Mouse (Mus musculus) cerebellum, postnatal 36 days (tissue): ENCODE measurements at regions not wholly inside any gene's neighbourhood (a gene's known extent, or its start where the extent isn't known, plus 50 kb on each side); places are given as distances from the start of the nearest gene placed in this dataset.
A peak's percentile ranks its signal among the peaks of the same experiment; 100 is the strongest.

Experiments
- DNase-seq, 2 experiments: peaks; one replicate each; pipeline ENCODE4 v3.0.0; 2021 to 2022; ENCODE audit warnings: mixed read lengths in 2 of 2

DNA sequence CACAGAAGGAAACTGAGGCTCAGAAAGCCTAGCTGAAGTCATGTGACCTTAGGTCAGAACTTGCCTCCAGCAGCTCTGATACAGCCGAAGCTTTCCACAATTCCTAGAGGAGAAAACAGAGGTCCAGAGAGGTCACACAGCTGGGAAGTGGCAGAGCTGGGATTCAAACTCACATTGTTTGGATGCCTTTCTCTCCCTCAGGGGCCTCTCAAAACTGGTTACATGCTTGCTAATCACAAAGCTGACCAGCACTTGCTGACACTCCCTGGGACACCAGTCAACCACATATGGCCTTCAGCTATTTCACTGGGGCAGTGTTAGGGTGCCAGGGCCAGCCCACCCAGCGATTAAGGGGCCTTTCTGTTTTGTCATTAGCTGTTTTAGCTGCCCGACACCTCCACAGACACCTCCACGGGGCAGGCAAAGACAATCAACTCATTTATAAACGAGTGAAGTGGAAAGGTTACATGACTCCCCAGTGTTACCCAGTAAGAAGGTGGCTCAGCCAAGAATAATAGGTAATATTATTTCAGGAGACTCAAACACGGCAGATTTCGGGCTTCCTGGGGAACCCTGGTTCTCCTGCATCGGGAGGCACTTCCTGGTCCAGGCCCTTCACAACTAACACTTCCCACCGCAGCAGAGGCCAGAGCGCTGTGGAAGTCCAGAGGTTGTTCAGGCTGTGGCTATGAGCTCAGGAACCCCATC, 71.4 kb downstream of the 2410131K14Rik start:
- DNase-seq, result no peak

DNA sequence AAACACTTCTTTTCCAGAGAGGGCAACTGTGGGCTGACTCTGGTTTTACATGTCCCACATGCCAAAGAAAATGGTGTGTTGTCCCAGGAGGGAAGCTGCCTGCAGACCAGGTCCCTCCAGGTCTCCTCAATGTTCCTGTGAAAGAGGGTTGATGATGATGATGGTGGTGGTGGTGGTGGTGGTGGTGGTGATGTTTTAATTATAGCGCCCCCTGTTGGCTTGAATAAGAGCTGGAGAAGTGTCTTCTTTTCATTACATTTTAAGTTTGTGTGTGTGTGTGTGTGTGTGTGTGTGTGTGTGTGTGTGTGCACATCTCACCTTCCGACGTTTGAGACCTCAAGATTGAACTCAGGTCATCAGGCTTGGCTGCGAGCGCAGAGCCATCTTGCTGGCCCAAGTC, 73.0 kb downstream of the 2410131K14Rik start:
- DNase-seq, result no peak

DNA sequence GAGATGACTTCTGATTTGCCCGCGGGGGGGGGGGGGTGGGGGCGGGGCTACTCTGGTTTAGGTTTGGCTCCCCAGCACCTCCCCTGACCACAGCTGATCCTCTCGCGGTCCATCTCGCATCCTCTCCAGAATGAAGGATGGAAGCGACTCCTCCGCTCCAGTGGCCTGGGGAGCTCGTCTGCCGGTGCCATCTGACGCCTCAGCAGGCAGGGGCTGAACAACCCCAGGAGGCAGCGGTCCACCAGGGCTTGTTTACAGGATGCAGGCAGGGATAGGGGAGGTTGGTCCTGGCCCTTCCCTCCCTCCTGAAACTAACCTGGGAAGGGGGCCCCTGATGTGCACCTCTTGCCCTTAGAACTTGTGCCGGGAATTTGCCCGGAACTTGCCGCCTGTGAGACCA, 73.9 kb downstream of the 2410131K14Rik start:
- DNase-seq, result peak; percentile 27 to 37

DNA sequence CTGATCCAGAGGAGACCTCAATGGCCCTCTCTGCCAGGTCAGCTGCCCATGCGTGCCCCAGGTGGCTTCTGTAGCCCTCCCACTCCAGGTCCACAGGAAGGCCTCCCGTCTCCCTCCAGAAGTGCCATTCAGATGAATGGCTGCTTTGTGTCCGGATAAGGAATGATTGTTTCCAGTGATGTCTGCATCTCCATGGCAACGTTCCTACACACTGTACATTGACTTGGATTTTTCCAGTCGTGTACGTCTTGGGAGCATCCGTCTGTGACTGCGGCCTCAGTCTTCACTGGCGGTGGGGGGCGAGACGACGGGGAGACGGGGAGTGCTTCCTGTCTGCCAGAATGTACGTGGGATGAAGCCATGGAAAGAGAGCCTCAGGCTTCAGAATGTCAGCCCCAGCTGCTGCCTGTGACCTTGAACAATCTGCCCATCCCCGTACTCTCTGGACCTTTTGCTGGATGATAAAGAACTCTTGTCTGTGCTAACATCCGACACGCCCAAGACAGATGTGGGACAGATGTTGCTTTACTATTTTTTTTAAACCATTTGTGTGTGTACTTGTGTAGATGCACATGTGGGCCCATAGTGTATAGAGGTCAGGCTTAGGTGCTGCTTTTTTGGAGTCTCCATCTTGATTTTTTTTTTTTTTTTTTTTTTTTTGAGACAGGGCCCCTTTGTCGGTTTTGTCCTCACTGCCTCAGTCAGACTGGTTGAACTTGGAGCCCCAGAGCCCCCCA, 76.9 kb downstream of the 2410131K14Rik start:
- DNase-seq, result no peak

DNA sequence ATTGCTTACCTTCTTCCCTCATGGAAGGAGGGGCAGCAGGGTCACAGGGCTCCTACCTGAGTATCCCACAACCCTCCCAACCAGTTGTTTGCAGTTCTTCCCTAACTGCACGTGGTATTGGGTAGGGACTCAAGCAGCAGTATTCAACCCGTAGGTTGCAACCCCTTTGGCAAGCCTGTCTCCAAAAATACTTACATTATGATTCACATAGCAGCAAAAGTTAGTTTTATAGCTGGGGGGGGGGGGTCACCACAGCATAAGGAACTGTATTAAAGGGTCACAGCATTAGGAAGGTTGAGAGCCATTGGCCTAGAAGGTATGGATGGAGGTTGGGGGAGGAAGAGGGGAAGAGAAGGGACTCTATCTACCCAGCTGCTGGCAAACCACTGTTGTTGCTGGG, 78.1 kb downstream of the 2410131K14Rik start:
- DNase-seq, result no peak

DNA sequence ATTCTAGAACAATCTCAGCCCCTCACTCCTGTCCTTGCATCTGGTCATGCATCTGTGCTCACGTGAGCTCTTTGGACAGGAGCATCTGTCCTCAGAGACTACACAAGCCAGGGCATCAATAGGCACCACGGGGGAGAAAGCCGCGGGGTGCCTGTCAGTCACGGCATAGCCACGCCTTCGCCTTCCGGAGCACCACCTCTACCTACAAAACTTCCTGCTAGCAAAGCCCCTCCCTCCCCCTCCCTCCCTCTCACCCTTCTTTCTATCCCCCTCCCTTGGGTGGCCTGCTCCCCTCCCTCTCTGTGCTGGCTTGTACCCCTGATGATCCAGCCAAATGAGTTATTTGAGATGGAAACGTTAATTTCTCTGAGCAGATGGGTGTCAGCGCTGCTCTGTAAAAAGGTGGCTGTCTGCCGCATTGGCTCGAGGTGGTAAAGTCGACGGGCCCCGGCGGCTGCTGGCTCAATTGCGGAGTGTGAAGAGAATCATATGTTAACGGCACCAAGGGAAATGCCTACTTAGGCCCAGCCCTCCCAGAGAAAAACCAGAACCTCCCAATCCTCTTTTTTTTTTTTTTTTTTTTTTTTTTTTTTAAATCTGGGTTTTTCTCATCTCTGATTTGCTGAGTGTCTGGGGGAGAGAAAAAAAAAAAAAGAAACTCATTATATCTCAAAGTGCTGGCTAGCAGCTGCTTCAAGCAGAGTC, 82.0 kb downstream of the 2410131K14Rik start:
- DNase-seq, result peak; percentile 38 to 57

DNA sequence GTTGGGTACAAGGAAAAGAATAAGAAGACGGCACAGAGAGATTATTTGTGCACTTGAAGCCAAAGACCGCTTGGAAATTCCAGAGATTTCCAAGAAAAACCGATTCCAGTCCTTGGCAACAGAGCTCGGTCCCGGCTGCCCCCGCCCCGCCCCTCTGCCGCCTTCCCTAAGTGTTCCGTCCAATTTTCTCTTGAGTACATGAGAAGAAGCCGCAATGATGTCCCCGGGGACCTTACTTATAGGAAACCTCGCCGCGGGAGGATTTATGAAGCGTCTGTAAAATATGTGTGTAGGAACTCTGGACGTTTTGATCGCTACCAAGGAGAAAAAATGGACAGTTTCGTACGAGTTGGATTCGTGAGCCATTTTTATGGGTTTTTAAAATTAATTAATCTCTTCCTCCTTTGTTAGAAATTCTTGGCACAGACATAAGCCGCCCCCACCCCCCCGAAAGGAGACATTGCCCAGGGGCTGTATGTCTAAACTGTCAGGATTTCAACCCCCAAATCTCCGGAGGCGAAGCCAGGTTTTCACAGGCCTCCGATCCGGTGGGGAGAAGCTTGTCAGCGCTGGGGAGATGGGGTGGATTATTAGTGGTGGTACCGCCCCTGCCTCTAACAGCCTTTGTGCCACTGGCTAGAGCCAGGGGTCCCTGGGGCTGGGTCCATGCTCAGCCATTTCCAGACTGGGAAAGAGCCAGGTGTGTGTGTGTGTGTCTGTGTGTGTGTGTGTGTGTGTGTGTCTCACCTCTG, 83.1 kb downstream of the 2410131K14Rik start:
- no peak for DNase-seq

DNA sequence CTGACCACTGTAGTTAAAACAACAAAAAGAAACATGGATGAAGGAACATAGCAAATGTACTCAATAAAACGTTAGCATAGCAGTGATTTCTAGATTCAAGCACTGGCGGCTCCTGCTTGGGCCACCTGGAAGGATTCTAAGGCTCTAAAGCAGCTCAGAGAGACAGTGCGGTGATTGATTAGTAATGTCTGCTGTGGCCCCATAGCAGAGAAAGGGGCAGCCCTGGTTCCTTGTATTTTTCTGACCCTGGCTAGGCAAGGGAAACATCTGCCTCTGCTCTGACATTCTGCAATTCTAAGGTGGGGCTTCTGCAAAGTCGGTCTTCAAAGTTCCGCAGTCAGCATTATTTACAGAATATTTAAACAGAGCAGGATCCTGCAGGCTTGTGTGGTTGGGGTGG, 84.1 kb downstream of the 2410131K14Rik start:
- no peak for DNase-seq

DNA sequence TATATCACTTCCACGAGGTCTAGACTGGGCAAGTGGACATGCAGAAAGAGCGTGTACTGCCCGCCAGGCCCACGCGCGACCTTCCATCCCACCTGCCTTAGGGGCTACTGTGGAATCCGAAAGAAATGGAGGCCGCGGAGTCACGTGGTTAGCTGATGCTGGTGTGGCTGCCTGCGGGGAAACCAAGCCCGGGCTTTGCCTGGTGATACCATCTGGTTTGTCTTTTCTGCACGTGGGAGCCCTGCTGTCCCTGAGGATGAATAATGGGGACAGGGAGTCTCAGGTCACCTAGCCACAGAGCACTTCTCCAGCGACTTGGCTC, 86.2 kb downstream of the 2410131K14Rik start:
- no peak for DNase-seq

DNA sequence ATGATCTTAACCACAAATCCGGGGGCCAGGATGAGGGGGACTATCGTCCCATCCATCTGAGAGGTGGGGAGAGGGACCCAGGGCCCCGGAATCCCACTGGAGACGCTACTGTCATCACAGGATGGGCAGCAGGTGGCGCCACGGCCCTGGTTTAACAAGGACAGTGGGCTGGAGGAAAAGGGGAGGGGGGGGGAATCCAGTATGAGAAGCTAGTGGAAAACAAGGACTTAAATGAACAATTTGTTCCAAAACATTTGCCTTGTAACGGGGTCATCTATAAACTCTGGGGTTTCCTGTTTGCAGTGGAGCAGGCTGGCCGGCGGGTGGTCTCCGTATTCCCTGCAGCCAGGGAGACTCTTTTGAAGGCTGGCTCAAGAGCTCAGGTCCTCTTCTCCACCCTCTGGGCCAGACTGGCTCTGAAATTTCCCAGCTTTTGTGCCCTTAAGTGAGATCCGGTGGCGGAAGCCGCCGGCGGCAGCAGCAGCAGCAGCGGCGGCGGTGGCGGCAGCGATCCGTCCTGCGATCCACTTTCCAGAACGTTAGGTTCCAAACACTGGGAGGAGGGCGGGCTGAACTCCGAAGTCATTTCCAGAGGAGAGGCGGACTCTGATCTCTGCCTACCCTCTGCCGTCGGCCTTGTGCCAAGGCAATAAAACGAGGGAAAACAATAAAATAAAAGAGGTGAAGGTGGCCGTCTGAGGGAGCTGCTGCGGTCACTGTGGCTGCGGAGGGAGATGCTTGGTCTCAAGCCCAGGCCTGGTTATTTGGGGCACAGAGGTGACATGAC, 86.8 kb downstream of the 2410131K14Rik start:
- peak; percentile 78 to 80 for DNase-seq

DNA sequence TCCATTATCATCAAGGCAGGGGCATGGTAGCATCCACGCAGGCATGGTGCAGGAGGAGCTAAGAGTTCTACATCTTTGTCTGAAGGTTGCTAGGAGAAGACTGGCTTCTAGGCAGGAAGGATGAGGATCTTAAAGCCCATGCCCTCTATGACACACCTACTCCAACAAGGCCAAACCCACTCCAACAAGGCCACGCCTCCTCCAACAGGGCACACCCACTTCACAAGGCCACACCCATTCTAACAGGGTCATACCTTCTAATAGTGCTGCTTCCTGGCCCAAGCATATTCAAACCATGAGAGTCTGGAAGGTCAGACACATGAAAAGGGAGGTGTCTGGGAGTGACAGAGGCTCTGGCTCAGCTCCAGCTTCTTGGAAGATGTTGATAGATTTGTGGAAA, 89.0 kb downstream of the 2410131K14Rik start:
- DNase-seq, result no peak

DNA sequence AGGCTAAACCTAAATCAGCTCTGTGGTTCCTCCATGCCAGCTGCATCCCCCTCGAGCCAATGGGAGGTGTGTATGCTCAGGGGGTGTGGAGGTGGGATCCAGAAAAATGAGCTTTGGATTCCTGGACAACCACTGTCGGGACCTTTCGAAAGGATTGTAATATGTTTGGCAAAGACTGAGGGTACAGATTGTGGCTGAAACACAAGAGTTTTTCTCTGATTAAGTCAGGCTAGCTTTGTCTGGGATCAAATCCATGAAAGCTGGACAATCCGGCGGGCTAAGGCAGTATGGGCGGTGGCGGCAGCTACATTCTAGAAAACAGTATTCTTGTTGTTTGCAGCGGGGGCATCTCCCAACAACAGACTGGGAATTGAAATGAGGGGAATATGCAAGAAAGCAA, 93.2 kb downstream of the 2410131K14Rik start:
- no peak for DNase-seq

DNA sequence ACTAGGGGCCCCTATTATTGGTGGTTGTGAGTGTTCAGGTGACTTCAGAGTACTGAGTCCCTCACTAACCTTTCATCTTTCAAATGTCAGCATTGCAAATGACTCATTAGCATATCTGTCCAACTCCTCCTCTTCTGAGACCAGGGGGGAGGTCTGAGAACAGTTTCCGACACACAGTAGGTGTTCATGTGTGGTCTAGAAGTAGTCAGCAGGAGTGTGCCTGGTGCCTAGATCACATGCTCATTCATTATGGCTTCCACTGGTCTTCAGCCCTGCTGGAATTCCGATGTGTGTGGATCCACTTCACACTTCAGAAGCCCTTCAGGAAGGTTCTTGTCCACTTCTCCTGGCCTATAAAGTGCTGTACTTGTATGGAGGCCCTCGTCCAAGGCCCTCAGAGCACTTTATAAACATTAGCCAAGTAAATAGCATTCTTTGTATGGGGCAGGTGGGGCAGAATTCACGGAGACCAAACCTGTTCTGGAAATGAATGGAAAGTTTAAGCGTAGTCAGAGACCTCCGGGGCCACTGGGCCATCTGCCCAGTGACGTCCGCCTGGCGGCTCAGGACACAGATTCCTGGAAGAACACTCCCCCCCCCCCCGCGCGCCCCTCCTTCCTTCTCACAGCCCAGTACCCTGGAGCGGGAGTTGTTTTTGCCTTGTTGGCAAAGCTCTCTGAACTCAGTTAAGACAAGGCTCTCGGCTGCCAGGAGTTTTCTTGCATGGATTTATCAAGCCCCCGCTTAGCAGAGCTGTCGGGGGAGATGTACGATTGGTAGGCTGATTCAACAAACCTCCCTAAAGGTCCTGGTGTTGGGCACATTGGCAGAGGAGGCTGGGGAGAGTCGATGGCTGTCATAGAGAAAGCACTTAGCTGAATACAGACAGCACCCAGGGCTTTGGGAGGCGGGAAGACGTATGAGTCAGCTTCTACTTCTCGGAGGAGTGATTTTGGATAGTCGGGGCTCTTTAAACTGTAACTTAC, 94.9 kb downstream of the 2410131K14Rik start:
- no peak for DNase-seq

DNA sequence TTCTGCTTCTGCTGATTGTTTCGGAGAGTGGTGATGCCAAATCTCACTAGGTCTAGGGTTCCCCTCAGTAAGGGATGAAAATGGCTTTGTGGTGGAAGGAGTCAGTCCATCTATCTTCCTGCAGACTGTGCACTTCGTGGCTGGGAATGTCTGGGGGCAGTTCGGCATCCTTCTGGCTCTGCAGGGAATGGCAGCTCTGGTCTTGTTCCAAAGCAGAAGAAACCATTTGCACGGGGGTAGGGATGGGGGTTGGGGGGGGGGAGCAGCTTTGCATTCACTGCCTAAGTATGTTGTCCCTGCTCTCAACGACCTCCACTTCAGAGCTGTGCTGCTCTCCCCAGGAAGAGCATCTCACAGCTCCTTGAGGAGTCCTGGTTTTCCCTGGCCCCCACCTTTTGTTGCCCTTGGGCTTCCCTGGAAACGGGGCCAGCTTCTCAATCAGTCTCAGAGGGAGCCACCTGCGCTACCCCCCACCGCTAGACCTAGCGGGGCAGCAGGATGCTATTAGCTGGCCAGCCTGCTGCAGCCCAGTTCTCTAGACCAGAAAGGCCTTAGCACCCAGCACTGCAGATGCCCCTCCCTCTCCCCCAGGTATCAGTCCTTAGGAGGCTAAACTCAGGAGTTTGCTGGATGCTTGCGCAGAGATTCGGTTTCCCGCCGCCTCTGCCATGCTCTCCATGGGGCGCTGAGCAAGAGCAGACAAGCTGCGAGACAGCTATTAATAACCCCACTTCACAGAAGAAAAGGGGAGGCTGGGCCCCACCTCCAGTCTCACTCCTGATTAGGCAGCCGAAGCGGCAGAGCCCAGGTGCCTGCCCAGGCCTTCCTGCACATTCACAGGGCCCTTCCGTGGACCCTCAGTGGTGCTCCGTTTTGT, 98.7 kb downstream of the 2410131K14Rik start:
- DNase-seq, result peak; percentile 25 to 30

DNA sequence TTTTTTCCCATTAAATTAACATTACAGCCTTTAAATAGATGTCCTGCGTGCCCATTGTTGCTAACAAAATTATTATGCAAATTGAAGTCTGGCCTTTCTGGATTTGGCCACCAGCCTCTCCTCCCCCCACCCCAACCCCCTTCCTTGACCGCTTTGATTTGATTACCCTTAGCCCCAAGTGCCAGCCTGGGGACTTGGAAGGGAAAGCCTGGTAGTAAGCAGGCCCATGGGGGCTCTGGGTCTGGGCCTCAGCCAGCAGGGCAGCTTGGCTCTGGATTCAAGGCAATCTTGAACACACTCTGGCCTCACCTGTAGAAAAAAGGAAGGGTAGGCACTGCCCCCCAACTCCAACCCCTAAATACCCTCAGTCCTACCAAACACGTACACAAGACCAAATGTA, 100.2 kb downstream of the 2410131K14Rik start:
- DNase-seq, result no peak

DNA sequence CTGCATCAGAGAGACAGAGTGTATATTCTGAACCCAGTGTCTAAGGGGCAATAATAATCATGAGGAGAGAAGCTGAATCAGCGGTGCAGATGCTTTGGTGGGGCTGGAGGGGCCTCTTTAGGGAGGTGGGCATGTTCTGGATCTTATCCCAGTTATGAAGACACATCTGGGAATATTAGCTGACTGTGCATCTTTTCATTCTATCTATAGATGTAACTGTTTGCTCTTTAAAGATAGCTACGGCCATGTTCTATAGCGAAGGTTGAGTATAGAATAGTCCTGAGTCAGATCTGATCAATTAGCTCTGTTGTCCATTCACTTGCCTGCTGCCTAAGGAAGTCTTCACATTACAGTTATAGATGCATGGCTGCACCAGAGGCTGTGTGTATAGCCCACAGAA, 104.0 kb downstream of the 2410131K14Rik start:
- DNase-seq, result no peak

DNA sequence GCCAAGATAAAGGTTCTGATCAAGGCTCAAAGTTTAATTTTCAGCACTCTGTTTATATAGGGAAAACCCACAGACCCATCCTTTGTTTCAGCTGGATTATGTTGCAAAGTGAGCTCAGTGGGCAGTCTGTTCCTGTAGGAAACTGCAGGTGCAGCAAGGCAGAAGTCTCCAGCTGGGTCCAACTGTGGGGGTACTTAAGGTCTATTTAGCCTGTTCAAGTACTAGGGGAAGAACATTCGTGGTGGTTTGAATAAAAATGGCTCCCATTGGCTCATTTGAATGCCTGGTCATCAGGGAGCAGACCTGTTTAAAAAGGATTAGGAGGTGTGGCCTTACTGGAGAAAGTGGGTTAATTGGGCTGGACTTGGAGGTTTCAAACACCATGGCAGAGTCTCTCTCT, 106.3 kb downstream of the 2410131K14Rik start:
- DNase-seq, result no peak

DNA sequence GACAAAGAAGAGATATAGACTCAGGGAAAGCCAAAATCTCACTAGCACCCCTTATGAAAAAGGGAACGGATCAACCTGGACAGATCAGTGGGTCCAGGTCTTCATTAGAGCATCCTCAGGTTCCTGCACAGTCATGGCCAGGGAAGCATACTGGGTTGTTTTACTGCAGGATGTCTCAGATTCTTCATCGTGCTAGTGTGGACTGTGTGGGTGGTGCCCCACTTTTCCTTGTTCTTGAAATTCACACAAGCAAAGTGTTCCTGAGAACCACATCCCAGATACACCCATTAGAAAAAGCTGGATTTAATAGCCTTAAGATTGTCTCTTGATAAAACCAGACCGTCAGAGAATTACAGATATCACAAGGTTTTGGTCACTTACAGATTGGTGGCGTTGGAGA, 107.1 kb downstream of the 2410131K14Rik start:
- no peak for DNase-seq

DNA sequence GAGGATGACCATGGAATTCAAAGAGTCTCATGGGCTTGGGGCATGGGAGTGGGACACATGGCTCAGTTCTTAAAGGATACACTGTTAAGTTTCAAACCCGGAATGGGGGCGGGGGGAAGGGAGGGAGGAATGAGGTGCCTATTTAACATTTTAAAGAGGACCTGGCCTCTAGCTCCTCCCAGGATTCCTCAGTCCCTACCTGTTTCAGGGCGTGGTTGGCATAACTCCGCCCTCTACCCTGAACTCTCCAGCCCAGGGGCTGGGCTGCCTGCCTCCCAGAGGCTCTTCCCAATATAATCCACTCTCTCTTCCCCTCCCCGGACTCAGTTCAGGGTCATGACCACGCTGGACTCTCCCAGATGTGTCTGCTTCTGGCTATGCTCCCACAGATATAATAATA, 108.0 kb downstream of the 2410131K14Rik start:
- DNase-seq, result no peak

DNA sequence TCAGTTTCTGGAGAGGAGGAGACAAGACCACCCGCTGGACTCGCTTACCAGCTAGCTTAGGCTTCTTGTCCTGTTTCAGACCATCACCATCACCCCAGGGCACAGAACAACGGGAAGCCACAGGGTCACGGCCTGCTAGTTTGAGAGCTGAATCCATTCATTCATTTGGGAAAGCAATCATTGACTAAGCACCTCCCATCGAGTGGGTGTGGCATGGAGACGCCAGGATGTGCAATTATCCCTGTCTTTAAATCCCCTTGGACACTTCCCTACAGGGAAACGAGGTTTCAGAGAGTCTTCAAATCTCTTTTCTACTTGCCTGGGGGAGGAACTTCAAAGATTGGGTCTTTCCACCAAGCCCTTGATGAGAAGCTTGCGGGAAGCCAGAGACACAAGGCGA, 108.7 kb downstream of the 2410131K14Rik start:
- no peak for DNase-seq
